Mouse (Mus musculus) layer of hippocampus, adult 11-12 months (tissue): ENCODE measurements at regions not wholly inside any gene's neighbourhood (a gene's known extent, or its start where the extent isn't known, plus 50 kb on each side); places are given as distances from the start of the nearest gene placed in this dataset.

Experiments
- DNase-seq: peaks from one replicate; pipeline ENCODE4 v3.0.0; 2022; ENCODE audit warnings: low spot score

DNA sequence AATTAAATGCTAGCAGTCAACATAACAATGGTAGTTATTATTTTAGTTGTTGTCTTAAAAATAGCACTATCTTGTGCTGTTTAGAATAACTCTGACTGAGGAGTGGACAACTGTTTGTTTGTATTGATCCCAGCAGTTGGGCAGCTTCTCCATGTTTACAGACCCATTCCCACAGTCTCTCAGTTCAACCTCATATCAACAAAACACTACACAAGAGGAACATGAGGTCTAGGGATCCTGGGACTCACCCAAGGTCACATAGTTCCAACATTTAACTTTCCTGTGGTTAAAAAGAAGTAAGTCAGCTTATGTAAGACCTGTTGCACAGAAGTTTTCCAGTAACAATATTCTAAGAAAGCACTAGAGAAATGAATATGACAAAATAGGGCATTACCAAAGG lies 203.0 kb upstream of the Usp24 start:
- DNase-seq = no peak

- DNase-seq = no peak
Observed at GRCm38 (mm10) chr4:106113747-106114146, 202.3 kb upstream of the Usp24 start.

DNA sequence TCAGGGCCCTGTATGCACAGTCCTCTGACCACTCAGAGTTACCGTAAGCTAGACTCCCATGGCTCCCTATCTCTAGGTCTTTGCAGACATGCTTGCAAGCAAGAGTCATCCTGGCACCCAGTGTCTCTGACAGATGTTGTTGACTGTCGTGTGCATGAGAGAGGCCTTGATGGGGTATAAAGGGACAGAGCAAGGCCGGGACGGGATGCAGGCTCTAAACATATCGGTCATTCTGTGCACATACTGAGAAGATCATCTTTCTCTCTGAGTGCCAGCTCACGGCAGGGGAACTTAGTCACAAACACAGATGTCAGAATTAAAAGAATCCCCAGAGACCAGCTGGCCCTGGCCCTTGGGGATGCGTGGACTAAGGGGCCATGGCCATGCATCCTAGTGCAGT lies 199.4 kb upstream of the Usp24 start:
- no peak for DNase-seq

- no peak for DNase-seq
Observed at GRCm38 (mm10) chr4:106121306-106121705, 194.7 kb upstream of the Usp24 start.

DNA sequence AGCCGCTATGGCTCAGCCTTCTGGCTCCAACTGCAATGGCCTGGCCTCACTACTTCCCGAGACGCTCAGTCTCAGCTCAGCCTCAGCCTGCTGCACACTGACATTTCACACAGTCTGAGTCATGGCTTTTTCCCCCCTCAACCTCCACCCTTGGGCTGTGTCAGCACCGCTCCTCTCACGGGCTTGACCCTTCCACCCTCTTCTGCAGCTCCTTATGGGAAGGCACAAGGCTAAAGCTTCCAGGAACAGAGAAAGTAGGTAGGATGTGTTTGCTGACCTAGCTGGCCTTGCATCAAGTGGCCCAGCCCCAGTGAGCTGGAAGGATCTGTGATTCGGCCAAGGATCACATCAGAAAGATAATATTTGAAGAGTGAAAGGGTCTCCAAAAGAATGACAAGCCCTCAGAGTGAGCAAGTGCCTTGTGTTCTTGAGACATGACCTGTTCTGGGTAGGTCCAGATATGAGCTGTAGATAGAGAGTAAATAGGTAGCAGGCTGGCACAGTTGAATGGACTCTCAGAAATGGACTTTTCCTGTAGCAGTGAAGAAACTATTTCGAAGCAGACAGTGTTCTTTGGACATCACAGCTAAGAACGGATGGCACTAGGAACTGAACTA lies 192.9 kb upstream of the Usp24 start:
- DNase-seq = no peak

DNA sequence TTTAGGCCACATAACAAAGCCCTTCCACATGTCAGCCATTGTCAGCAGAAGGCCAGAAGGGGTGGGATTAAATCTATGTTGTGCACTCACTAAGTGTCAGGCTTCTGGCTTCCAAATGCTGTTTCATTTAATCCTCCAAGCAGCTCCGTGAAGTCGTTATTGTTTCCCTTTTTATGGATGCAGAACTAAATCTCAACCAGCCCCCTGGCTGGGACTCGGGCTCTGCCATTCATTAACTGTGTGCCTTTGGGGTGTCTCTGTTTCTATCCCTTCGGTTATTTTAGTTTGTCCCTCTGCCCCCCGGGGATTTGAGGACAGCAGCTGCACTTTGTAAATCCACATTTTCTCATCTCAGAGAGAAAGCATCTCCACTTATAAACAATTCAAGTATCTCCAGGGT lies 188.8 kb upstream of the Usp24 start:
- no peak for DNase-seq

GRCm38 (mm10) chr4:106127641-106128040 lies 188.4 kb upstream of the Usp24 start:
- peak; percentile 38 for DNase-seq

GRCm38 (mm10) chr4:106129327-106129726 lies 186.7 kb upstream of the Usp24 start:
- DNase-seq = no peak

DNA sequence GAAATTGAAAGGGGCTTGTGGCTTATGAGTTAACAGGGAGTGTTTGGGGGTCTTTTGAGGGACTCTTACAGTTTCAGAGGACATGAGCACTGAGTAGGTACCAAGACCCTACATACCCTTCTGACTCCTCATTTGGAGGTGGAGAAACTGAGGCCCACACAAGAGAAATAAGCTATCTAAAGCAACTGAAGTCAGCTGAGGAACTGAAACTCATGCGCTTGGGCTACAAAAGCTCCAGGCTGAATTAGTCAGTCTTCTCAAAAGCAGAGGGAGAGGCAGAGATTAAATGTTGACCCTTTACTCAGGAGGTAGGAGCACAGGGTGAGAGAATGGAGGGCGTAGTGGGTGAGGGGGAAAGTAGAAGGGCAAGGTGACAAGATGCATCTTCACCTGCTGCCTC lies 186.2 kb upstream of the Usp24 start:
- DNase-seq = no peak

DNA sequence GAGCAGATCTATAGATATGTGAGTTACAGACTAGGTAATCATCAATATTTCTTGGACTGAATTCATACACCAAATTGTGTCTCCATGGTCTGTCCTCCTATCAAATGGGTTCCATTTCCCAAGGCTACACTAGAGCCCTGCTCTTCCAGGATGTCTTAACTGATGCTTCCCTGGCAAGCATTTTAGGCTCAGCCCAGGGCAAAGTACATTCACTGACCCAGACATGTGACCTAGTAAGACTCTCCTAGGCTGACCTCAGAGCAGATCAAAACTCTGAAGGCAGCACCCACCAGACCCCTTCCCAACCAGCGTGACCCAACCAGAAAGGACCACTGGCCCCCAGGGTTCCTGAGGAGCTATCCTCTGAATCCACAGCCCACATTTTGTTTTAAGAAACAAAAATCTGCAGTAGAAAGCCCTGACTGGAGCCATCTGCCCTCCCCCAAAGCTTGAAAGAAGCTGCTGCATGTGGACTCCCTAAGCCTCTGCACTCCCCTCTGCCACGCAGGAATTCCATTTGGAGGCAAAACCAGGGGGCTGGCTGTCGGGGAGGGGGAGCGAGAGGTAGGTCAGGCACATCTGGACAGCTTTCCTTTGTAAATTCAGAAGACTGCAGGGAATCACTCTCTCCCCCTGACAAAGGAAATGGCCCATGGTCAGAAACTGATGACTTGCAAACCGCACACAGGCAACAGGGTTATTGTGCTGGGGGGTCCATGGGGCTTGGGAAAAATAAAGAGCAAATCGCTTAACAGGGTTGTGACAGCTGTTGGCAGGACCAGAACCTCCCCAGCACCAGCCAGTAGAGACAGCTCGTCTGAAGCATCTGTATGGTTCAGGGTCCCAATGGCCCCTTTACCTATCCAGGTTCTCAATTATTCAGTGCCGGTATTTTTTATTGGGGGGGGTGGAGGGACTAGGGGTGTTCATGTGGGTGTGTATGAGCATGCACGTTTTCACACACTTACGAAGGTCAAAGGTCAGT lies 182.0 kb upstream of the Usp24 start:
- no peak for DNase-seq

GRCm38 (mm10) chr4:106142741-106143140 lies 173.3 kb upstream of the Usp24 start:
- no peak for DNase-seq

DNA sequence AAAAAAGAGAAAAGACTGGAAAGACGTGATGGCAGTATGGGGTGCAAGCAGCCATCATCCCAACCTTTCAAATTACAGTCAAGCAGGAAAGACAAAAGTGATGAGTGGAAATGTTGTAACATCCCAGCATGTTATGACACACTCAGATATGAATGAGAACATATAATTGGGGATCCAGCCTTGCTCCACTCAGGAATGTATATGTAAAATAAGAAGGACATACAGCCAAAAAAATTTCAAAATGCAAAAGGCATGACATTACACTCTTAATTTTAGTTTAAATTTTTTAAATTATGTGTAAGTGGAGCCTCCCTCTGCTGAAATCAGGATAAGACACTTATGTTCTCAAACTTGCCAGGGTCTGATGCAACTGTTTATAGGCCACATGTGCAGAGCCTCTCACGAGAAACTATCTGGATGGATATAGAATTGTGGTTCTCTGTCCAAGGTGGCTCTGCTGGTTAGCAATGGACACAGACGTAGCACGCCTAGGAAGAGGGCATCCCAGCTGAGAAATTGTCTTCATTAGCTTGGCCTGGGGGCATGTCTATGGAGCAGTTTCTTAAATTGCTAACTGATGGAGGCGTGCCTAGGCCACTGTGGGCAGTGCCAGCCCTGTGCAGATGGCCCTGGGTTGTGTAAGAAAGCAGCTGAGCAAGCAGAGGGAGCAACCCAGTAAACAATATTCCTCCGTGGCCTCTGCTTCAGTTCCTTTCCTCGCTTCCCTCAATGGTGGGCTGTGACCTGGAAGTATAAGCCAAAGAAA lies 171.5 kb upstream of the Usp24 start:
- no peak for DNase-seq

DNA sequence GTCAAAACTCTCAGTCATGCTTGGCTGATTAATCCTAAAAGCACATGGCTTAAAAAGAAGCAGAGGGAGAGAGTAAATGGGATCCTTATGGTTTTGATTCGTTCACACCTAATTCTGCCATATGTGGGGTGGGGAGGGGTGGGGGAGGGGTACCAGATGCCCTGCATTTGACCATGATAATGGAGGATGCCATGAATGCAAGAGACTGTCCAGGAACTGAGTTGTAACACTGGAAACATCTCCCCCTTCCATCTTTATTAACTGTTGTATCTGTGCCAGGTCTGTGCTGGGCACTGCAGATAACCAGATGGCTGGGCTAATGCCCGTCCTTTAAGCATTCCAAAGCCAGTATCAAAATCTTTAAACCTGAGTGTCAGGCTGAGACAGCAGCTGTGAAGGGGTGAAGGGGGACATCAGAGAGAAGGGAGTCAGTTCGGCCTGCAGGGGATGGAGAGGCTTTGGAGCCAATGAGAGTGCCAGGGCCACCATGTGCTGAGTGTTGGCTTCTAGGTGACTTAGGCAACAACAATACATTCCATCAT lies 169.0 kb upstream of the Usp24 start:
- no peak for DNase-seq

DNA sequence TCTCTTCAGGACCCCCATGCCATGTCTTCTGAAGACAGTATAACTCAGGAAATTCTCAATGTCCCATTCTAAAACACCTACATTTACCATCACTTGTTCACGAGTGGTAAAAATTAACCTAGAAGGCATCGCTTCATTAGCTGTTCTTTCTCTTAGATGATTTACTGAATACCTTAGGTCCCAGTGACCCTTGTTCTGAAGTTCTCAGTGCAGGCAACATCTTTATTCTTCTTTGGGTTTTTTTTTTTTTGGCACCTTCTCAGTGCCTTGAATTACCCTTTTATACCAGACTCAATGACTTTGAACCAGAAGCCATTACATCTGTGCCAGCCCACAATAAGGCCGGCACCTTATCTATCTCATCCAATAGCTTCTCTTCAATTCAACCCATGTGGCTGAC lies 167.1 kb upstream of the Usp24 start:
- DNase-seq = no peak

DNA sequence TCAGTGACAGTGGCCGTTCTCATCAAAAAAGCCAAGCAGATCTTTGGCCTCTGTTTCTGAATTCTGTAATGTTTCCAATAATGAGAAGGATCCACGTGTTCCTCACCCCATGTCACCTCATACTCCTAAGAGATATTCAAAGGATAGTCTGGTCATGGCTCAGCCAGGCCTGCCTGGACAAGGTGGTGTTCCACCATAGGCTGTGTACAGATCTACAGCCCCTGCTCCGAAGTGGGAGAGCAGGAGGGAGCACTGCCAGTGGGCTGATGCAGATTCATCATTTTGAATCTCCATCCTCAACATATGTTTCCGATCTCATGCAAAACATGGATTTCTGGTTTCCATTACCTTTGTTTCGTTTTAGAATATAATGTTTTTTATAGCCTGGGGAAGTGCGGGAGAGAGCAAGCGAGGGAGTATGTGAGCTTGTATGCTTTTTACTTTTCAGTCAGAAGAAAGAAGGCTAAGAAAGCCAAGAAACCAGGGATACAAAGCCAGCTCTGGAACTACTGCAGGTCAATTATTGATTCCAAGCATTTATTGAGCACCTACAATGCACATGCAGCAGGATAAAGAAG lies 166.5 kb upstream of the Usp24 start:
- DNase-seq = no peak

DNA sequence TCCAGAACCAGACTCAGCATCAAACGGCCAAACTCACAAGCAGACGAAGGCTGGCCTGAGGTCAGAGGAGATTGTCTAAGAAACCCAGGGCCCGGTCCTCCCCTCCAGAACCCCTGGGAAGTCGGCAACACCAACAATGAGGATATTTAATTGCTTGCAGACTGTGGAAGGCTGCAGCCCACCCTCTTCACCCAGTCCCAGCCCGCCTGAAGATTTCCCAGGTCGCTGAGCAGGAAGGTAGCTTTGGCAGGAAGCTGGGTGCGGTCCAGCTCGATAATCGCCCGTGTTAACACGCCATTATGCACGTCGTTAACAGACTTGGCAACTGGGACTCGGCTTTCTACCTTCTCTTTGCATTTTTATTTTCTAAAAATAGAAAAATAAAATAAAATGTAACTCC lies 165.2 kb upstream of the Usp24 start:
- DNase-seq = no peak

DNA sequence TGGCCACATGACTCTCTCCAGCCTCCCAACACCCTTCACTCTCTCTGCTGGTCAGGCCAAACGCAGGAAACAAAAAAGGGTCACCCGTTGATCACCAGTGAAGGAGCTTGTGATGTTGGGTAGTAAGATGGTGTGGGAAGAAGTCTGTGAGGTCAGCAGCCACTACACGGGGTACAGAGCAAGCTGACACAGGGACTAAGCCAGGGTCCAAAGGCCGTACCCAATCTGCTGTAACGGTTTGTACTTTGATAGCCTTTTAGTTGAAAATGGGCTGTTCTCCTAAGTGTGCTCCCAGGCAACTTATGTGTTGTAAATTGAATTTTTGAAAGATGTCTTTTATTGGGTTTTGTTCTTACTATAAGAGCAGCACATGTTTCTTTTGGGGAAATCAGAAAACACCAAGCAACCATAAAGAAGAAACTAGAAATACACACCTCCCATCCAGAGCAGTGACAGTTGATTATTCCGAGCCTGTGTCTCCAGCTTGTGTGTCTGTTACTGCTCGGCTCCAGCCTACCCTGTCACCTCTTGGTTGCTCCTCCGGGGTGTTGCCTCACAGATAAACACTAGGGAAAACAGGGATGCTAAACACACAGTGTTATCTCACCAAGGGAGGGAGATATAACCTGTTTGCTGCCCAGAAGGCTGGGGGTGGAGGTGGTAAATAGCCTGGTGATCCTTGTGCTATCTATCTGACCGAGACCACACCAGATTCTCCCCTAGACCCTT lies 158.4 kb upstream of the Usp24 start:
- DNase-seq = no peak

- DNase-seq = no peak
Observed at GRCm38 (mm10) chr4:106161592-106161991, 154.4 kb upstream of the Usp24 start.

GRCm38 (mm10) chr4:106162551-106162950 lies 153.5 kb upstream of the Usp24 start:
- no peak for DNase-seq

- DNase-seq = no peak
Observed at GRCm38 (mm10) chr4:106163220-106163619, 152.8 kb upstream of the Usp24 start.

DNA sequence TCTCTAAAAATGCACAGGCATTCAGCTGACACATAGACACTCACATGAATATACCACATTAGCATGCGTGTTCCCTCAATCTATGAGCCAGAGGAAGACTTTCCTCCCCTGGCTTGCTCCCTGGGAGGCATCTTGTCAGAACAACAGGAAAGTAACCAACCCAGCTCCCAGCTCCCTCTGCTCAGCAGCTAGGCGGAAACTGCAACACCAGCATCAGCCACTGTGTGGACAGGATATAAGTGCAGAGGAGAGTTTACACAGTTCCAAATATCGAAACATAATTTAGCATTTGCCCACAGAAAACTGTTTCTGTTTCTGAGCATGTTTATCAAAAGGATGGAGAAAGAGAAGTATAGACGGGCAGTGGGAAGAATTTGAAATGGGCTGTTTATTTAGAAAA lies 148.3 kb upstream of the Usp24 start:
- no peak for DNase-seq
